Mouse (Mus musculus) bone marrow macrophage, adult 2 months (primary cell): ENCODE measurements around the gene Rgs5. TPM values are rescaled to one million over a fixed set of nuclear protein-coding genes. Genes with fewer than 3 reads are reported as not detected.

Experiments
- H3K27ac ChIP-seq: 2 replicates; pipeline ENCODE4 v1.5.1; 2012; ENCODE audit warnings: low read depth, low read length; ENCODE audit not compliant: insufficient read depth
- H3K4me1 ChIP-seq: 2 replicates; pipeline ENCODE4 v1.6.1; 2012; ENCODE audit warnings: low read length; ENCODE audit not compliant: control insufficient read depth, insufficient read depth
- H3K4me3 ChIP-seq: 2 replicates; pipeline ENCODE4 v1.5.1; 2012; ENCODE audit warnings: mild to moderate bottlenecking, low read length, moderate library complexity; ENCODE audit not compliant: insufficient read depth
- CTCF ChIP-seq: IDR thresholded peaks from 2 replicates; pipeline ENCODE4 v1.5.1; 2012; ENCODE audit warnings: low read depth, mild to moderate bottlenecking, low read length, moderate library complexity
- POLR2A ChIP-seq: IDR thresholded peaks from 2 replicates; pipeline ENCODE4 v1.6.1; 2012; ENCODE audit warnings: mild to moderate bottlenecking, low read depth, low read length, borderline replicate concordance
- polyA plus RNA-seq: library from polyadenylated mRNA; stranded (reverse); fragments of >200 nt; gene quantifications from 2 replicates; pipeline ENCODE4 v1.2.4, GENCODE M21; 2012; ENCODE audit not compliant: missing spikeins, insufficient read depth, insufficient read length

Rgs5 gene
- not detected in 2 replicates for polyA plus RNA-seq

GRCm38 (mm10) chr1:169655256-169655655, at the start of gene Rgs5:
Rgs5 (plus strand) TSS chr1:169655501.
- Histone ChIP-seq H3K4me1 (no peaks in the 10 kb centered on the region), H3K4me3 (no peak within 1 kb of the TSS), H3K27ac (no peak within 1 kb of the TSS)
- TF ChIP-seq CTCF: no peak
- no peak for TF ChIP-seq POLR2A

- Histone ChIP-seq H3K4me1 (no peaks in the 10 kb centered on the region), H3K4me3 (no peak overlapping the region), H3K27ac (no peak overlapping the region)
- no peak for TF ChIP-seq CTCF
- no peak for TF ChIP-seq POLR2A
These were observed 49.1 kb upstream of the Rgs5 start for GRCm38 (mm10) chr1:169606164-169606563.

- H3K4me3 ChIP-seq: no peak overlapping the region
- H3K27ac ChIP-seq: no peak overlapping the region
- no peak for TF ChIP-seq POLR2A
- TF ChIP-seq CTCF: no peak
- H3K4me1 ChIP-seq: no peaks in the 10 kb centered on the region
These were observed 25.6 kb upstream of the Rgs5 start for GRCm38 (mm10) chr1:169629738-169630137.

- H3K4me1 ChIP-seq: no peaks in the 10 kb centered on the region
- H3K27ac ChIP-seq: no peak overlapping the region
- TF ChIP-seq POLR2A: no peak
- no peak for TF ChIP-seq CTCF
These were observed 18.0 kb upstream of the Rgs5 start for GRCm38 (mm10) chr1:169637251-169637750.

GRCm38 (mm10) chr1:169644884-169645653, 10.2 kb upstream of the Rgs5 start:
- no peak overlapping the region for H3K4me3 ChIP-seq
- no peak overlapping the region for H3K27ac ChIP-seq
- TF ChIP-seq POLR2A (no peak), CTCF (no peak)
- H3K4me1 ChIP-seq: no peaks in the 10 kb centered on the region

More at GRCm38 (mm10) chr1:169637251-169637750, 18.0 kb upstream of the Rgs5 start:
- no peak overlapping the region for H3K4me3 ChIP-seq

GRCm38 (mm10) chr1:169659479-169659878, 4.2 kb downstream of the Rgs5 start:
- H3K27ac ChIP-seq: no peak overlapping the region
- no peaks in the 10 kb centered on the region for H3K4me1 ChIP-seq
- TF ChIP-seq POLR2A (no peak), CTCF (no peak)
- no peak overlapping the region for H3K4me3 ChIP-seq

GRCm38 (mm10) chr1:169667328-169667727, 12.0 kb downstream of the Rgs5 start:
- Histone ChIP-seq H3K4me3 (no peak overlapping the region), H3K27ac (no peak overlapping the region), H3K4me1 (no peaks in the 10 kb centered on the region)
- TF ChIP-seq CTCF: no peak
- TF ChIP-seq POLR2A: no peak

- no peak overlapping the region for H3K4me3 ChIP-seq
- no peak overlapping the region for H3K27ac ChIP-seq
- TF ChIP-seq CTCF (no peak), POLR2A (no peak)
- no peaks in the 10 kb centered on the region for H3K4me1 ChIP-seq
These were observed 15.4 kb downstream of the Rgs5 start for GRCm38 (mm10) chr1:169670705-169671104.

GRCm38 (mm10) chr1:169671801-169672200, 16.5 kb downstream of the Rgs5 start:
- TF ChIP-seq POLR2A (no peak), CTCF (no peak)
- H3K27ac ChIP-seq: no peak overlapping the region
- no peak overlapping the region for H3K4me3 ChIP-seq
- no peaks in the 10 kb centered on the region for H3K4me1 ChIP-seq

GRCm38 (mm10) chr1:169672272-169672671, 17.0 kb downstream of the Rgs5 start:
- TF ChIP-seq CTCF (no peak), POLR2A (no peak)
- no peaks in the 10 kb centered on the region for H3K4me1 ChIP-seq
- H3K27ac ChIP-seq: no peak overlapping the region
- H3K4me3 ChIP-seq: no peak overlapping the region
